ENCODE assay signal across 20 mouse cellular contexts in the genomic region with DNA sequence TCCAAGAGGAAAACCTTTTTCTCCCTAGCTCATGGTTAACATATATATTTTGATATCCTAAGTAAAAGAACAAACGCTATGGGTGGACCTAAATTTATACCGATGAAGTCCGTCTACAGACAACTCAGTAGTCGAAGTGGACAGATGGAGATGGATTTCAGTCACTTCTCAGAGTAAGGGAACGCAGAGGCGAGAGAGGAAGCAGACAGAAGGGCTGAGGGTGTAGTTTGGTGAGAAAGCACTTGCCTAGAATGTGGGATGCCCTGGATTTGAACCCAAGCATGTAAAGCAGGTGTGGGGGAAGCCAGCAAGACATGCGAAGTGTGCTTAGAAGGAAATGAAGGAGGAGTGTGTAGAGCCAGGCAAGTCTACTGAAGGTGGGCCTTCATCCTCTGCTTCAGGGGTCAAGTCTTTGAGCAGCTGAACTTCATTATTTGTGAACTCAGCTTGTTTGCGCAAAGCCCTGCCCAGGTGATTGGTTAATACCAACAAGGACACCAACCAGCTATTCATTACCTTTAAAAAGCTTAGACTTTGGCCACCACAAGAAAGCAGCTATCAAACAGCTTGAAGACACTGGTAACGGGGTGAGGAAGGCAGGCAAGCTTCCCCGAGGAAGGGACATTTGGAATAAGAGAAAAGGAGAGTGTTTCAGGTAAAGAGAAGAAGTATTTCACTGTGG.
DNase-seq lines count a peak whose midpoint lies in the region; ATAC-seq and TF ChIP-seq lines count a peak whose summit lies in the region.
"Had no signal": no experiment of that assay in that cellular context is flagged by ENCODE, and none has a peak within 500 bp of the region (broad histone marks: within the 10 kb centered on the region; RNA-seq: fewer than 3 reads in every experiment).

No protein-coding gene starts in this region.

- peaks cover 9% of the 10 kb centered on the region for H3K4me1 ChIP-seq in kidney, embryonic 15.5 days
- H3K4me1 ChIP-seq in kidney, postnatal 0 days (replicated peaks; ENCODE audit: insufficient read depth, low read length): no peaks in the 10 kb centered on the region
- H3K4me1 ChIP-seq in forebrain, embryonic 15.5 days: peaks cover 15% of the 10 kb centered on the region
- H3K4me1 ChIP-seq: liver, embryonic 12.5 days had no signal

- no peaks in the 10 kb centered on the region for H3K27me3 ChIP-seq in kidney, embryonic 15.5 days
- no peaks in the 10 kb centered on the region for H3K27me3 ChIP-seq in kidney, postnatal 0 days (ENCODE audit: insufficient read depth, low read length)
- H3K27me3 ChIP-seq in forebrain, embryonic 15.5 days: no peaks in the 10 kb centered on the region

- no peak overlapping the region for H3K9ac ChIP-seq in kidney, embryonic 15.5 days
- H3K9ac ChIP-seq in kidney, postnatal 0 days (ENCODE audit: low read depth, low read length): no peak overlapping the region
- no peak overlapping the region for H3K9ac ChIP-seq in forebrain, embryonic 15.5 days (replicated peaks)
- H3K9ac ChIP-seq: embryonic facial prominence, embryonic 12.5 days; liver, embryonic 12.5 days; lung, embryonic 14.5 days; midbrain, embryonic 12.5 days had no signal

- H3K4me2 ChIP-seq in kidney, embryonic 15.5 days: no peak overlapping the region
- H3K4me2 ChIP-seq in kidney, postnatal 0 days (ENCODE audit: low read length): no peak overlapping the region
- H3K4me2 ChIP-seq in forebrain, embryonic 15.5 days (replicated peaks): no peak overlapping the region
- H3K4me2 ChIP-seq: embryonic facial prominence, embryonic 12.5 days; liver, embryonic 12.5 days; lung, embryonic 14.5 days; midbrain, embryonic 12.5 days had no signal

- no peaks in the 10 kb centered on the region for H3K36me3 ChIP-seq in kidney, embryonic 15.5 days
- no peaks in the 10 kb centered on the region for H3K36me3 ChIP-seq in kidney, postnatal 0 days (ENCODE audit: insufficient read depth, low read length)
- no peaks in the 10 kb centered on the region for H3K36me3 ChIP-seq in forebrain, embryonic 15.5 days
- H3K36me3 ChIP-seq: embryonic facial prominence, embryonic 12.5 days; liver, embryonic 12.5 days; midbrain, embryonic 12.5 days had no signal

- no peaks in the 10 kb centered on the region for H3K9me3 ChIP-seq in kidney, embryonic 15.5 days (replicated peaks)
- H3K9me3 ChIP-seq in kidney, postnatal 0 days (replicated peaks; ENCODE audit: low read length): no peaks in the 10 kb centered on the region
- H3K9me3 ChIP-seq in forebrain, embryonic 15.5 days: no peaks in the 10 kb centered on the region
- H3K9me3 ChIP-seq: embryonic facial prominence, embryonic 12.5 days; liver, embryonic 12.5 days had no signal

- ATAC-seq in kidney, embryonic 15.5 days (replicated peaks; ENCODE audit: low FRiP score): no peak
- ATAC-seq in kidney, postnatal 0 days (replicated peaks; ENCODE audit: low FRiP score, low read depth): peak; percentile 80
- no peak for ATAC-seq in forebrain, embryonic 15.5 days (replicated peaks)
- ATAC-seq: hindbrain, embryonic 16.5 days; liver, embryonic 12.5 days had no signal

- H3K4me3 ChIP-seq in kidney, embryonic 15.5 days (replicated peaks): no peak overlapping the region
- H3K4me3 ChIP-seq in kidney, postnatal 0 days (replicated peaks; ENCODE audit: low read depth, low read length): no peak overlapping the region
- H3K4me3 ChIP-seq in forebrain, embryonic 15.5 days: no peak overlapping the region
- H3K4me3 ChIP-seq: embryonic facial prominence, embryonic 12.5 days; liver, embryonic 12.5 days; midbrain, embryonic 12.5 days had no signal

- TF ChIP-seq CTCF in kidney, postnatal 0 days (IDR thresholded peaks at IDR 0.05; ENCODE audit: low read depth): no peak

- peak; percentile 25 for DNase-seq in kidney, adult 18-20 months
- peak; percentile 77 for DNase-seq in right cerebral cortex, adult 18-20 months
- no peak for DNase-seq in right cerebral cortex, postnatal 4 days
- no peak for DNase-seq in kidney, postnatal 0 days (ENCODE audit: low spot score)
- peak; percentile 54 to 74 for DNase-seq in right cerebral cortex, postnatal 36 days (ENCODE audit: low spot score in 2 of 2)
- DNase-seq in ovary, adult 18-20 months (ENCODE audit: low spot score): no peak
- DNase-seq: adrenal gland, postnatal 25 days; cerebellum, adult 8-10 months; gastrocnemius, postnatal 36 days; heart, postnatal 4 days; lung, postnatal 4 days; thymus, postnatal 36 days had no signal

- H3K27ac ChIP-seq in kidney, embryonic 15.5 days: no peak overlapping the region
- H3K27ac ChIP-seq in kidney, postnatal 0 days: peak overlapping the region; percentile 58
- H3K27ac ChIP-seq in forebrain, embryonic 15.5 days (replicated peaks): no peak overlapping the region
- H3K27ac ChIP-seq: embryonic facial prominence, embryonic 12.5 days; liver, embryonic 12.5 days; midbrain, embryonic 12.5 days; stomach, postnatal 0 days had no signal

- 90% methylated on average over 10 of the region's 10 CpGs for WGBS in kidney, embryonic 15.5 days
- WGBS in kidney, postnatal 0 days: 87% methylated on average over 10 of the region's 10 CpGs
- 92% methylated on average over 10 of the region's 10 CpGs for WGBS in forebrain, embryonic 15.5 days

Comparison
In these comparisons a context has a peak if more than half of its experiments do, and no peak if none do; other contexts are left out.
1. DNase-seq: peak in kidney, adult 18-20 months (single experiment), right cerebral cortex, adult 18-20 months (single experiment) and right cerebral cortex, postnatal 36 days (2 of 2); none in right cerebral cortex, postnatal 4 days (single experiment), kidney, postnatal 0 days (single experiment) and ovary, adult 18-20 months (single experiment).